Mouse (Mus musculus) lung, postnatal 0 days (tissue): ENCODE data around the gene Ago4. TPM values are rescaled to one million over a fixed set of nuclear protein-coding genes. Genes with fewer than 3 reads are reported as not detected.

Experiments used
- ATAC-seq: fragments of 200-750 bp; cut with Nextera tagmentation; 2 replicates; pipeline ENCODE4 v1.8.0; 2017; ENCODE audit warnings: moderate library complexity
- DNase-seq: peaks from one replicate; pipeline ENCODE4 v3.0.0-alpha.2; 2016; ENCODE audit warnings: low spot score
- H3K27ac ChIP-seq: fragments of 300-500 bp; sonication (generic); 2 replicates; pipeline ENCODE4 v1.5.1; 2014; ENCODE audit warnings: antibody characterized with exemption, mild to moderate bottlenecking, low read length, mixed read lengths
- H3K27me3 ChIP-seq: fragments of 300-500 bp; sonication (generic); replicated peaks from 2 replicates; pipeline ENCODE4 v1.6.1; 2014; ENCODE audit warnings: low read length, mixed read lengths; ENCODE audit not compliant: insufficient read depth
- H3K36me3 ChIP-seq: fragments of 300-500 bp; sonication (generic); 2 replicates; pipeline ENCODE4 v1.6.1; 2014; ENCODE audit warnings: low read length, mixed read lengths; ENCODE audit not compliant: insufficient read depth
- H3K4me1 ChIP-seq: fragments of 300-500 bp; sonication (generic); 2 replicates; pipeline ENCODE4 v1.6.1; 2014; ENCODE audit warnings: antibody characterized with exemption, low read depth, low read length, mixed read lengths; ENCODE audit not compliant: insufficient read depth
- H3K4me2 ChIP-seq: fragments of 300-500 bp; sonication (generic); replicated peaks from 2 replicates; pipeline ENCODE4 v1.6.1; 2014; ENCODE audit warnings: low read depth, mild to moderate bottlenecking, low read length, moderate library complexity, mixed read lengths
- H3K4me3 ChIP-seq: fragments of 300-500 bp; sonication (generic); 2 replicates; pipeline ENCODE4 v1.5.1; 2014; ENCODE audit warnings: low read depth, low read length
- H3K9ac ChIP-seq: fragments of 300-500 bp; sonication (generic); replicated peaks from 2 replicates; pipeline ENCODE4 v1.6.1; 2014; ENCODE audit warnings: low read depth, mild to moderate bottlenecking
- H3K9me3 ChIP-seq: fragments of 300-500 bp; sonication (generic); 2 replicates; pipeline ENCODE4 v1.6.1; 2016; ENCODE audit warnings: low read length, mixed read lengths
- CTCF ChIP-seq: IDR thresholded peaks from 2 replicates; pipeline ENCODE4 v1.5.1; 2016; ENCODE audit warnings: antibody characterized with exemption, mild to moderate bottlenecking
- EP300 ChIP-seq: IDR thresholded peaks from 2 replicates; pipeline ENCODE4 v1.6.1; 2016; ENCODE audit warnings: antibody characterized with exemption, mild to moderate bottlenecking, control low read depth
- WGBS: fragments of 180-500 bp; shearing (Covaris S2); extraction: QIAGEN DNeasy Blood & Tissue Kit; methylation state at CpG from one replicate; pipeline ENCODE4 v1.1.7; 2014; 5-methylcytosine and 5-hydroxymethylcytosine counted together
- microRNA-seq: library from miRNA; unstranded; fragments of <30 nt; microRNA quantifications from one replicate; pipeline ENCODE4, GENCODE M21; 2016
- polyA plus RNA-seq: library from polyadenylated mRNA; unstranded; fragments of >200 nt; fragmentation: Nextera tagmentation; extraction: Ambion mirVana; gene quantifications from 2 replicates; pipeline ENCODE4 v1.2.1, GENCODE M21; 2015

Ago4 gene
- polyA plus RNA-seq, 1 experiment from 2014 or later = 5.6 TPM

DNA sequence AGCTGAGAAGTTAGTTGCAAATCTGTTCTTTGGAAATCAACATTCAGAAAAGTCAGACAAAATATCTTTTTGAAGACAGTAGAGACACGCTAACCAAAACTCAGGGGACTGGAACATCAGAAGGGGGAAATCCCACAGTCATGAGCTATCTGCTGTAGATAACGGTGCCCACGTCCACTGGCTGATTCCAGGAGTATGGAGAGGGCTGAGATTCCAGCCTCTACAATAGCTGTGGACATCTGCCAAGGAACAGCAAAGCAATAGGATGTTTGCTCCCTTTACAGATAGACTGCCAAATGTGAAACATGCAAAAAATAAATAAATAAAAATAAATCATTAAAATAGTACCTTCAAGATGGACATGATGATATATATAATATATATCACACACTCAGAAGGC is 88.7 kb downstream of the Ago4 start:
- Histone ChIP-seq H3K27ac (no peak overlapping the region), H3K4me2 (no peak overlapping the region), H3K27me3 (no peaks in the 10 kb centered on the region), H3K4me1 (no peaks in the 10 kb centered on the region), H3K36me3 (peaks cover 36% of the 10 kb centered on the region), H3K9ac (no peak overlapping the region), H3K4me3 (no peak overlapping the region), H3K9me3 (no peaks in the 10 kb centered on the region)
- DNase-seq (no peak), ATAC-seq (no peak)
- TF ChIP-seq EP300 (no peak), CTCF (no peak)
- 80% methylated on average over 3 of the region's 3 CpGs for WGBS

Small RNA genes within 50 kb of the gene (microRNA-seq; reads per million reads assigned to microRNA genes)
- not detected for gene Mir7119

Other genes with a start within 250 kb of the Ago4 start
- gene Col8a2, start 246.7 kb downstream of the Ago4 start, polyA plus RNA-seq = 1.4 and 1.9 TPM in 2 replicates
- gene Adprhl2, start 211.8 kb downstream of the Ago4 start, polyA plus RNA-seq = 40.9 and 42.1 TPM in 2 replicates
- gene Tekt2, start 207.8 kb downstream of the Ago4 start, polyA plus RNA-seq = 14.6 and 15.7 TPM in 2 replicates
- 8.6 TPM in 2 replicates for gene Ago3, start 103.9 kb downstream of the Ago4 start, polyA plus RNA-seq
- gene Ago1, start 64.9 kb downstream of the Ago4 start, polyA plus RNA-seq = 5.4 and 5.7 TPM in 2 replicates
- 3.2 and 3.5 TPM in 2 replicates for gene Clspn, start 23.5 kb upstream of the Ago4 start, polyA plus RNA-seq
- 2.6 and 3.0 TPM in 2 replicates for gene 5730409E04Rik, start 76.3 kb upstream of the Ago4 start, polyA plus RNA-seq
- gene Psmb2, start 144.2 kb upstream of the Ago4 start, polyA plus RNA-seq = 316 and 342 TPM in 2 replicates
- gene Tfap2e, start 202.8 kb upstream of the Ago4 start, polyA plus RNA-seq = not detected in 2 replicates
- gene Ncdn, start 220.0 kb upstream of the Ago4 start, polyA plus RNA-seq = 12.3 and 12.4 TPM in 2 replicates
- gene AU040320, start 220.1 kb upstream of the Ago4 start, polyA plus RNA-seq = 20.8 and 22.2 TPM in 2 replicates